Mouse (Mus musculus): Measurements from ENCODE around the gene Ect2. TPM values are rescaled to one million over a fixed set of nuclear protein-coding genes. Genes with fewer than 3 reads are reported as not detected.

Ect2 gene
- total and polyA plus RNA-seq, 3 experiments, result 22.6 to 48.5 (median 31.5) TPM

DNA sequence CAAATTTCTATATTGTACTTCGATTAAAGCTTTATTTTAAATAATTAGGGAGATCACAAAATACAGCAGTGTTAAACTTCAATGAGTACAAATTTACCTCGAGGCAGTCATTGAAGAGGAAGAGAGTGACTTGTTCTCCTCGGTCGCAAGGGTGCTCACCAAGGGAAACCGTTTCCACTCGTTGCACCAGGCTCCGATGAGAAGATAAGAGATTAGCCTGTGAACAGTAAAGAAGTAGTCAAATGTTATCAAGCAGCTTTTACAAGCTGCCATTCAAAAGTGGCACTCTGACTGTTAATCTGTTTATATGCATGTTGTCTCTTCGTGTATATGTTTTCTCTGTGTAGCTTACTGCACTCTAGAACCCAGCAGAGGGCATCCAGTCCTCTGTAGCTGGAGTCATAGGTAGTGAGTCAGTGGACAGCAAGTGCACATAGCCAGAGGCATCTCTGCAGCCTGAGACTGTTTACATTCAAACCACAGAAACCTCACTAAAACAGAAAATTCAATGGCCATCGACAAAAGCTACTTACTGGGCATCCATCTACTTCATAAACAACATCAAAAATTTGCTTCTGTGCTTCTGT lies 31.7 kb downstream of the Ect2 start:
- H3K9ac ChIP-seq (ENCODE audit: control insufficient read depth, low read depth, low read length, poor library complexity, severe bottlenecking), result peak overlapping the region; percentile 39; the same call in 1 of the 2 replicates
- no peaks in the 10 kb centered on the region for H3K9me3 ChIP-seq (replicated peaks; ENCODE audit: insufficient read depth, low read length)
- H3K79me2 ChIP-seq (ENCODE audit: control insufficient read depth, insufficient read depth, low read length, poor library complexity), result no peaks in the 10 kb centered on the region; the same call in 1 of the 2 replicates
- H3K4me3 ChIP-seq (ENCODE audit: control insufficient read depth in 1 of 2, insufficient read depth in 1 of 2, low read depth in 2 of 2, low read length in 2 of 2), result peak overlapping the region in 1 of 2 experiments; percentile 19; a peak in 1 of 4 replicates
- TF ChIP-seq USF2 (IDR thresholded peaks at IDR 0.05; ENCODE audit: borderline replicate concordance in 1 of 2, insufficient read depth in 1 of 2, low read depth in 1 of 2, low read length in 2 of 2), result no peak
- no peak for TF ChIP-seq ZC3H11A (IDR thresholded peaks at IDR 0.05; ENCODE audit: low read depth, low read length)
- TF ChIP-seq NRF1 (IDR thresholded peaks at IDR 0.05; ENCODE audit: insufficient read depth, low read depth, low read length, poor library complexity, severe bottlenecking), result no peak
- peak; percentile 63 for TF ChIP-seq TCF12 (IDR thresholded peaks at IDR 0.05; ENCODE audit: low read depth, low read length)
- no peak for TF ChIP-seq POLR2AphosphoS2 (IDR thresholded peaks at IDR 0.05; ENCODE audit: low read length)
- no peak for TF ChIP-seq MEF2A (IDR thresholded peaks at IDR 0.05; ENCODE audit: extremely low read depth, insufficient replicate concordance, low read depth, low read length, poor library complexity, severe bottlenecking)
- peak; percentile 74 for TF ChIP-seq MYB (IDR thresholded peaks at IDR 0.05; ENCODE audit: low read depth, low read length)
- TF ChIP-seq ZMIZ1 (IDR thresholded peaks at IDR 0.05; ENCODE audit: low read depth, low read length), result no peak
- no peak for TF ChIP-seq POLR2AphosphoS5 (IDR thresholded peaks at IDR 0.05; ENCODE audit: borderline replicate concordance, low read depth, low read length)
- peak; percentile 76 for TF ChIP-seq ETS1 (IDR thresholded peaks at IDR 0.05; ENCODE audit: low read depth, low read length)
- TF ChIP-seq SMC3 (IDR thresholded peaks at IDR 0.05; ENCODE audit: low read depth, low read length), result peak; percentile 25; the same call in 1 of the 2 replicates
- TF ChIP-seq KAT2A (conservative IDR thresholded peaks at IDR 0.05; ENCODE audit: low read depth, low read length), result no peak
- no peak for TF ChIP-seq ZKSCAN1 (IDR thresholded peaks at IDR 0.05; ENCODE audit: low read depth, low read length)
- TF ChIP-seq CHD2 (IDR thresholded peaks at IDR 0.05; ENCODE audit: low read length), result no peak
- TF ChIP-seq E2F4 (IDR thresholded peaks at IDR 0.05; ENCODE audit: borderline replicate concordance, low read depth, low read length), result no peak
- TF ChIP-seq MXI1 (IDR thresholded peaks at IDR 0.05; ENCODE audit: low read depth, low read length), result peak; percentile 45; the same call in 1 of the 2 replicates
- no peak for TF ChIP-seq MAFK (IDR thresholded peaks at IDR 0.05; ENCODE audit: borderline replicate concordance, low read depth, low read length)
- TF ChIP-seq ELF1 (IDR thresholded peaks at IDR 0.05; ENCODE audit: low read depth, low read length), result no peak
- TF ChIP-seq MAX (IDR thresholded peaks at IDR 0.05; ENCODE audit: low read length), result peak; percentile 47; the same call in 1 of the 2 replicates
- TF ChIP-seq RCOR1 (IDR thresholded peaks at IDR 0.05; ENCODE audit: low read depth, low read length), result no peak
- no peak for TF ChIP-seq ZNF384 (IDR thresholded peaks at IDR 0.05; ENCODE audit: low read depth, low read length)
- TF ChIP-seq JUND (IDR thresholded peaks at IDR 0.05; ENCODE audit: low read depth, low read length), result no peak
- TF ChIP-seq NELFE (IDR thresholded peaks at IDR 0.05; ENCODE audit: low read depth, low read length), result no peak
- 0 out of 2 replicates have a peak, but pooled peaks have one; percentile 28 for TF ChIP-seq MYC (IDR thresholded peaks at IDR 0.05; ENCODE audit: low read depth, low read length)
- TF ChIP-seq RAD21 (IDR thresholded peaks at IDR 0.05; ENCODE audit: low read depth, low read length), result no peak
- no peak for TF ChIP-seq BHLHE40 (IDR thresholded peaks at IDR 0.05; ENCODE audit: borderline replicate concordance, low read depth, low read length)
- TF ChIP-seq EP300 (IDR thresholded peaks at IDR 0.05; ENCODE audit: low read depth in 1 of 2, low read length in 2 of 2), result peak; percentile 68 to 81
- TF ChIP-seq TAL1 (IDR thresholded peaks at IDR 0.05; ENCODE audit: low read length), result no peak
- peak in 1 of 3 experiments; percentile 22; a peak in 1 of 6 replicates for TF ChIP-seq CTCF (IDR thresholded peaks at IDR 0.05 in 2 of 3, conservative IDR thresholded peaks at IDR 0.05 in 1 of 3; ENCODE audit: control insufficient read depth in 1 of 3, insufficient read depth in 1 of 3, low read depth in 2 of 3, low read length in 3 of 3, poor library complexity in 1 of 3, severe bottlenecking in 1 of 3)
- no peak for TF ChIP-seq USF1 (IDR thresholded peaks at IDR 0.05; ENCODE audit: low read depth, low read length)
- TF ChIP-seq SIN3A (IDR thresholded peaks at IDR 0.05; ENCODE audit: low read length), result peak; percentile 73
- TF ChIP-seq MAZ (IDR thresholded peaks at IDR 0.05; ENCODE audit: low read depth, low read length), result no peak
- peak; percentile 89 for TF ChIP-seq GATA1 (IDR thresholded peaks at IDR 0.05; ENCODE audit: low read depth, low read length)
- 0 out of 2 replicates have a peak, but pooled peaks have one; percentile 26 for TF ChIP-seq TBP (IDR thresholded peaks at IDR 0.05; ENCODE audit: low read depth, low read length)
- H3K27me3 ChIP-seq (ENCODE audit: control insufficient read depth in 1 of 2, insufficient read depth in 2 of 2, low read length in 2 of 2), result no peaks in the 10 kb centered on the region
- H3K4me1 ChIP-seq (ENCODE audit: control insufficient read depth in 1 of 2, insufficient read depth in 2 of 2, low read length in 2 of 2), result peaks cover 5 to 10% of the 10 kb centered on the region in 2 experiments; a peak in 3 of 4 replicates
- peak; percentile 85 for DNase-seq (ENCODE audit: low read depth, low spot score)
- peaks cover 27 to 35% of the 10 kb centered on the region in 2 experiments for H3K36me3 ChIP-seq (ENCODE audit: control insufficient read depth in 1 of 2, insufficient read depth in 2 of 2, low read length in 2 of 2)
- peak overlapping the region; percentile 93 for H3K27ac ChIP-seq (ENCODE audit: control insufficient read depth, low read depth, low read length)

All from MEL (cell line).